Mouse (Mus musculus): ENCODE measurements around the gene Gm17571. TPM values are rescaled to one million over a fixed set of nuclear protein-coding genes. Genes with fewer than 3 reads are reported as not detected.

Gene Gm17571
- polyA plus RNA-seq, 1 experiment from 2014 or later, result not detected

DNA sequence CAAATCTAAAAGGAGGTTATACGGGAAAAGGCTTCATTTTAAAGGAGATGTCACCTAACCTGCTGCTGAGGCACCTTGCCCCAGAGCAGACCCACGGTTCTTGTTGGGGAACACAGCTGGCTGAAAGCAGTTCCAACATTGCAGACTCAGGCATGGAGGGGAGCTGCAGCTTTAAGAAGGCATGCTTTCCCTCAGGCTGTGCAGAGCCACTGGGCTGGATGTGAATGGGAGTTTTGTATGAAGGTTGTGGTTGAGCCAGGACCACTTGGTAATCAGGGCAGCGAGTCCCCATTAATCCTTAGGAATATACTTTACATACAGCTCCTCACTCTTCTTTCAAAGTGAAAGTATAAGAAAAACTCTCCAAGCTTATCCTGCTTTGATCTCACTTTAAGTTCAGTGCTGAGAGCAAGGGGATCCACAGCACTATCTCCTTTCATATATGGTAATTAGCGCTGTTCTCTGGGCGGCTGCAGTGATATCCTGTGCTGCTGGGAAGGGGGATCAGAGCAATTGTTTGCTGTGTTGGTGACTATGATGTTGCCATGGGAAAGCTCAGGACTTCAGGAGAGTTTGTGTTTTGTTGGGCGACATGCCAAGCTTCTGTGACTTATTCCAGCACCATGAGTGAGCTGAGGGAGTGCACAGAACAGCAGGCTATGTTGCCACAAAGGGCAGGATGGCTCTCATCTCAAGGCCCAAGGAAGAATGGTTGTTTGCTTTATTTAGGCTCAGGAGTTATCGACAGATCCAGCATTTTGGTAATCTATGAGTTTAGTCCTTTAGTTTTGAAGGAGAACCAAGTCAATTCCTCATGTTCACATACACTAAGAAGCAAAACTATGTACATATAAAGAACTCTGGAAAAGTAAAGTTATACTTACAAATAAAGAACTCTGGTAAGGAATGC is 21.3 kb downstream of the Gm17571 start:
- H3K4me2 ChIP-seq, result peak overlapping the region; percentile 30
- peak overlapping the region; percentile 83 for H3K27ac ChIP-seq
- no peaks in the 10 kb centered on the region for H3K27me3 ChIP-seq
- H3K4me1 ChIP-seq (replicated peaks), result peaks cover 33% of the 10 kb centered on the region
- peak; percentile 73; the same call in 1 of the 2 replicates for ATAC-seq (ENCODE audit: insufficient number of reproducible peaks, insufficient read depth, low FRiP score, low TSS enrichment, low read depth)
- H3K36me3 ChIP-seq, result no peaks in the 10 kb centered on the region
- H3K9me3 ChIP-seq, result no peaks in the 10 kb centered on the region
- WGBS, result 41% methylated on average over 7 of the region's 7 CpGs
- no peak overlapping the region for H3K4me3 ChIP-seq (replicated peaks)
- H3K9ac ChIP-seq (replicated peaks), result no peak overlapping the region

DNA sequence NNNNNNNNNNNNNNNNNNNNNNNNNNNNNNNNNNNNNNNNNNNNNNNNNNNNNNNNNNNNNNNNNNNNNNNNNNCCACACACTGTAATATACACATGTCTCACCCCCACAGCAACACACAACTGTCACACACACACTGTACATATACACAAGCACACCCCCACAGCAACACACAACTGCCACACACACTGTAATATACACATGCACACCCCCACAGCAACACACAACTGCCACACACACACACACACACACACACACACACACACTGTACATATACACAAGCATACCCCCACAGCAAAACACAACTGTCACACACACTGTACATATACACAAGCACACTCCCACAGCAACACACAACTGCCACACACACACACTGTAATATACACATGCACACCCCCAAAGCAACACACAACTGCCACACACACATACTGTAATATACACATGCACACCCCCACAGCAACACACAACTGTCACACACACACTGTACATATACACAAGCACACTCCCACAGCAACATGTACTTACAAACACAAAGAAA is 32.3 kb downstream of the Gm17571 start:
- ATAC-seq (ENCODE audit: insufficient number of reproducible peaks, insufficient read depth, low FRiP score, low TSS enrichment, low read depth), result no peak
- Histone ChIP-seq H3K27ac (no peak overlapping the region), H3K9me3 (no peaks in the 10 kb centered on the region), H3K9ac (replicated peaks) (no peak overlapping the region), H3K4me2 (no peak overlapping the region), H3K4me3 (replicated peaks) (no peak overlapping the region), H3K36me3 (peaks cover 6% of the 10 kb centered on the region), H3K4me1 (replicated peaks) (no peaks in the 10 kb centered on the region), H3K27me3 (no peaks in the 10 kb centered on the region)

Other genes with a start within 250 kb of the Gm17571 start
- gene Jrkl, start 200.9 kb downstream of the Gm17571 start, polyA plus RNA-seq (2016; fragmentation: Nextera tagmentation; extraction: Ambion mirVana), result 10.9 and 11.4 TPM in 2 replicates
- gene Ccdc82, start 199.8 kb downstream of the Gm17571 start, polyA plus RNA-seq (2016; fragmentation: Nextera tagmentation; extraction: Ambion mirVana), result 5.5 and 6.0 TPM in 2 replicates
- gene Maml2, start 148.8 kb downstream of the Gm17571 start, polyA plus RNA-seq (2016; fragmentation: Nextera tagmentation; extraction: Ambion mirVana), result 12.2 and 12.5 TPM in 2 replicates

Data from limb, embryonic 12.5 days (tissue).